ENCODE assay signal across 8 mouse cellular contexts in genomic region chr11:58954420-58955142, GRCm38 (mm10). TPM values are rescaled to one million over a fixed set of nuclear protein-coding genes. Genes with fewer than 3 reads are reported as not detected.
DNase-seq lines count a peak whose midpoint lies in the region; ATAC-seq lines count a peak whose summit lies in the region.

Gene Hist3h2a (plus strand): TSS chr11:58954685.
Gene Trim17 (plus strand): TSS chr11:58954685.

- WGBS in lung, embryonic 16.5 days = under 1% methylated on average over 49 of the region's 49 CpGs

- peak within 1 kb of the TSS; percentile 99 for H3K27ac ChIP-seq in lung, embryonic 16.5 days (ENCODE audit: low read length)

- H3K9ac ChIP-seq in lung, embryonic 16.5 days (ENCODE audit: low read length) = peak within 1 kb of the TSS; percentile 95

- H3K9me3 ChIP-seq in lung, embryonic 16.5 days (ENCODE audit: control insufficient read depth, low read length) = no peaks in the 10 kb centered on the region

- peaks cover 12% of the 10 kb centered on the region for H3K27me3 ChIP-seq in lung, embryonic 16.5 days (ENCODE audit: control insufficient read depth, insufficient read depth, low read depth, low read length)

- peak within 1 kb of the TSS; percentile 85 for H3K4me3 ChIP-seq in lung, embryonic 16.5 days (ENCODE audit: low read length)

- H3K4me1 ChIP-seq in lung, embryonic 16.5 days (replicated peaks; ENCODE audit: control insufficient read depth, insufficient read depth, low read length) = peaks cover 23% of the 10 kb centered on the region

- peak; percentile 99 for DNase-seq in MEL-GATA-1-ER (ENCODE audit: extremely low read depth, low read depth)
- DNase-seq in cerebellum, adult 8-10 months = peak; percentile 89
- DNase-seq in forelimb bud, embryonic 11.5 days (ENCODE audit: low read depth, low spot score) = peak; percentile 94
- peak; percentile 99 for DNase-seq in layer of hippocampus, adult 9-10 months (ENCODE audit: low spot score)
- peak; percentile 55 for DNase-seq in ovary, postnatal 10 days (ENCODE audit: low spot score)
- DNase-seq in thymus, postnatal 10 days (ENCODE audit: low spot score in 2 of 2) = peak; percentile 89 to 90

- 0 out of 2 replicates have a peak, but pooled peaks cover 2% of the 10 kb centered on the region for H3K36me3 ChIP-seq in lung, embryonic 16.5 days (ENCODE audit: control insufficient read depth, insufficient read depth, low read length)

- peak; percentile 74 to 88 for ATAC-seq in hematopoietic stem cell, adult 5-6 weeks (replicated peaks in 1 of 2; ENCODE audit: insufficient read depth in 1 of 2, low FRiP score in 2 of 2, low TSS enrichment in 1 of 2, low read depth in 1 of 2, poor library complexity in 2 of 2, severe bottlenecking in 2 of 2)
- peak; percentile 95 for ATAC-seq in lung, embryonic 16.5 days (ENCODE audit: low read depth)

- peak within 1 kb of the TSS; percentile 90 for H3K4me2 ChIP-seq in lung, embryonic 16.5 days (ENCODE audit: low read depth, low read length)

RNA-seq across cellular contexts. Expression of gene Hist3h2a, which starts in this region (rescaled TPM):
- total RNA-seq in hematopoietic stem cell, adult 5-6 weeks (2017) = 146 and 162 TPM in 2 replicates
- polyA plus RNA-seq in lung, embryonic 16.5 days (2015; fragmentation: Nextera tagmentation; extraction: Ambion mirVana) = 21.8 and 23.3 TPM in 2 replicates

RNA-seq across cellular contexts. Expression of gene Trim17, which starts in this region (rescaled TPM):
- not detected in 2 replicates for total RNA-seq in hematopoietic stem cell, adult 5-6 weeks (2017)
- 0.41 and 0.65 TPM in 2 replicates for polyA plus RNA-seq in lung, embryonic 16.5 days (2015; fragmentation: Nextera tagmentation; extraction: Ambion mirVana)

Comparison
In these comparisons a context has a peak if more than half of its experiments do, and no peak if none do; other contexts are left out.
1. Peak in every context shown above with its lines: DNase-seq, ATAC-seq, H3K4me3 ChIP-seq and H3K27ac ChIP-seq.